Mouse (Mus musculus): ENCODE results near the gene Mas1. TPM values are rescaled to one million over a fixed set of nuclear protein-coding genes. Genes with fewer than 3 reads are reported as not detected.
"Not testable (repeated sequence)": the region's sequence is repeated elsewhere in the genome, so short reads cannot be mapped to it uniquely, and the experiment has no call there.

The Mas1 gene
- polyA plus RNA-seq, 1 experiment from 2014 or later: 1.3 TPM

DNA sequence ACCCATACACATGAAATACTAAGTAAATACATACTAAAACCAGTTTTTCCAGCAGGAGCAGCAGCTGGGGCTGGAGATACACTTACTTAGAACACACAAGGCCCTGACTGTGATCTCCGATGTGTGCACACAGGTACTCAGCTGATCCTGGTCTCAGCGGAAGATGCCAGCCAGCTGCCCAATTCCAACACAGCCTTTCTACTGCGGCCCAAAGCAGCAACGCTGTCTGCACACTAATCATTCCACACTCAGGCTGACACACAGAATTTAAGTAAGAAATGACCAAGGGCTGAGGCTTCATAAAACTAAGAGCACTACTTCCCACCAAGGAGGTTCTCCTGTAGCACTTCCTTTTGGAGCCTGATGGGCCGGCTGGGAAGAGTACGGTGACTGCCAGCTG, 34.3 kb upstream of the Mas1 start:
- no peaks in the 10 kb centered on the region for H3K9me3 ChIP-seq
- no peak overlapping the region for H3K4me3 ChIP-seq
- ATAC-seq (ENCODE audit: insufficient number of reproducible peaks, insufficient read depth, low FRiP score, low TSS enrichment): no peak
- no peak overlapping the region for H3K27ac ChIP-seq
- 0 out of 2 replicates have a peak, but pooled peaks cover 8% of the 10 kb centered on the region for H3K4me1 ChIP-seq
- H3K4me2 ChIP-seq (replicated peaks): no peak overlapping the region
- WGBS: 94% methylated on average over 6 of the region's 6 CpGs
- H3K9ac ChIP-seq: no peak overlapping the region
- H3K27me3 ChIP-seq: no peaks in the 10 kb centered on the region
- H3K36me3 ChIP-seq: peaks cover 23% of the 10 kb centered on the region

- H3K27ac ChIP-seq: peak overlapping the region; percentile 76
- not testable (repeated sequence) for H3K9ac ChIP-seq; ATAC-seq (ENCODE audit: insufficient number of reproducible peaks, insufficient read depth, low FRiP score, low TSS enrichment); H3K9me3 ChIP-seq; H3K4me1 ChIP-seq; H3K4me3 ChIP-seq; H3K4me2 ChIP-seq (replicated peaks); H3K27me3 ChIP-seq
- WGBS: 28% methylated on average over 2 of the region's 2 CpGs
- peaks cover 12% of the 10 kb centered on the region for H3K36me3 ChIP-seq
Measured at GRCm38 (mm10) chr17:12898607-12899006, 30.7 kb upstream of the Mas1 start.

DNA sequence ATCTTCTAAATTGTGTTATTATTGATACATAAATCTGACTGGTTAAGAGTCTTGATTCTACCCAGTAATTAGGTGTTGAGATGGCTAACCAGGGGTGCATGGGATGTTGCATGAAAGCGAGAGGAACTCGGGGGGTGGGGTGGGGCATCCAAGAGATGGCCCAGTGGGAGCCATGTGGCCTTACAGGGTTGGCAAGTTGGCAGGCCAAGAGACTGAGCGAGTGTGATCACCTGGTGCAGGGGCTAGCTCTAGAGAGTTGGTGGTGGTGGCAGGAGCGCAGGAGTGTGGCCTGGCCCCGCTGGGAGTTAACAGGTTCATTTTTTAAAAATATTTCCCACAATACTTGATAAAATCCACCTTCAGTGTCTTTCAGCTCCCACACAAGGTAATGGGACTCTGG, 29.7 kb upstream of the Mas1 start:
- peak overlapping the region; percentile 73; the same call in 1 of the 2 replicates for H3K27ac ChIP-seq
- 82% methylated on average over 5 of the region's 5 CpGs for WGBS
- no peak for ATAC-seq (ENCODE audit: insufficient number of reproducible peaks, insufficient read depth, low FRiP score, low TSS enrichment)

DNA sequence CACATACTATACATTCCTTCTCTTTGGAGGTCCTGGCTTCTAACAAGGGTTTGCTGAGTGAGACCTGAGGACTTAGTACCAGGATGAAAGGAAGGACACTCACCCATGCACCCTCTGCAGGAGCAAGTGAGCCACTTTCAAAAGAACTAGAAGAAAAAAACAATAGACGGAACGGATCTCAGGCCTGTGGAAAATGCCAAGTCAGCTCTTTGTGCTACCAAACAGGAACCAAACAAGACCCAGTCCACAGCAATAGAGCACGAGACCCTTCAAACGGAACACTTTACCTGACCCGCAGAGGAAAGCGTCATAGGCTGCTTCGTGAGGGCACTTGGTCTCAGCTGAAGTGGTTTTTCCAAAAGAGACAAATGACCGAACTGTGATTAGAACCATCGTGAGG, 24.1 kb upstream of the Mas1 start:
- H3K9ac ChIP-seq: no peak overlapping the region
- no peak for ATAC-seq (ENCODE audit: insufficient number of reproducible peaks, insufficient read depth, low FRiP score, low TSS enrichment)
- H3K9me3 ChIP-seq: no peaks in the 10 kb centered on the region
- no peaks in the 10 kb centered on the region for H3K4me1 ChIP-seq
- WGBS: 89% methylated on average over 9 of the region's 9 CpGs
- H3K36me3 ChIP-seq: peaks cover 16% of the 10 kb centered on the region; the same call in 1 of the 2 replicates
- no peak overlapping the region for H3K4me3 ChIP-seq
- H3K27me3 ChIP-seq: no peaks in the 10 kb centered on the region
- no peak overlapping the region for H3K27ac ChIP-seq
- H3K4me2 ChIP-seq (replicated peaks): no peak overlapping the region

More for the DNA sequence above, 29.7 kb upstream of the Mas1 start:
- Histone ChIP-seq H3K4me2 (replicated peaks) (no peak overlapping the region), H3K9ac (no peak overlapping the region), H3K4me3 (no peak overlapping the region), H3K36me3 (peaks cover 7% of the 10 kb centered on the region), H3K9me3 (no peaks in the 10 kb centered on the region), H3K27me3 (no peaks in the 10 kb centered on the region), H3K4me1 (no peaks in the 10 kb centered on the region)

GRCm38 (mm10) chr17:12891054-12891453, 23.1 kb upstream of the Mas1 start:
- no peak overlapping the region for H3K4me3 ChIP-seq
- H3K9me3 ChIP-seq: no peaks in the 10 kb centered on the region
- no peaks in the 10 kb centered on the region for H3K4me1 ChIP-seq
- no peak overlapping the region for H3K4me2 ChIP-seq (replicated peaks)
- no peak overlapping the region for H3K9ac ChIP-seq
- peaks cover 16% of the 10 kb centered on the region; the same call in 1 of the 2 replicates for H3K36me3 ChIP-seq
- 91% methylated on average over 4 of the region's 4 CpGs for WGBS
- no peaks in the 10 kb centered on the region for H3K27me3 ChIP-seq
- no peak overlapping the region for H3K27ac ChIP-seq
- ATAC-seq (ENCODE audit: insufficient number of reproducible peaks, insufficient read depth, low FRiP score, low TSS enrichment): no peak

GRCm38 (mm10) chr17:12887021-12887775, 19.3 kb upstream of the Mas1 start:
- no peak for ATAC-seq (ENCODE audit: insufficient number of reproducible peaks, insufficient read depth, low FRiP score, low TSS enrichment)
- Histone ChIP-seq H3K27ac (no peak overlapping the region), H3K27me3 (no peaks in the 10 kb centered on the region), H3K36me3 (peaks cover 16% of the 10 kb centered on the region; the same call in 1 of the 2 replicates), H3K9me3 (no peaks in the 10 kb centered on the region), H3K4me3 (no peak overlapping the region), H3K4me1 (no peaks in the 10 kb centered on the region), H3K9ac (no peak overlapping the region), H3K4me2 (replicated peaks) (no peak overlapping the region)
- 78% methylated on average over 15 of the region's 15 CpGs for WGBS

GRCm38 (mm10) chr17:12886620-12887019, 18.7 kb upstream of the Mas1 start:
- Histone ChIP-seq H3K4me1 (no peaks in the 10 kb centered on the region), H3K27me3 (no peaks in the 10 kb centered on the region), H3K27ac (no peak overlapping the region), H3K9me3 (no peaks in the 10 kb centered on the region), H3K4me3 (no peak overlapping the region), H3K4me2 (replicated peaks) (no peak overlapping the region), H3K9ac (no peak overlapping the region), H3K36me3 (peaks cover 12% of the 10 kb centered on the region; the same call in 1 of the 2 replicates)
- WGBS: 37% methylated on average over 6 of the region's 6 CpGs
- ATAC-seq (ENCODE audit: insufficient number of reproducible peaks, insufficient read depth, low FRiP score, low TSS enrichment): no peak

DNA sequence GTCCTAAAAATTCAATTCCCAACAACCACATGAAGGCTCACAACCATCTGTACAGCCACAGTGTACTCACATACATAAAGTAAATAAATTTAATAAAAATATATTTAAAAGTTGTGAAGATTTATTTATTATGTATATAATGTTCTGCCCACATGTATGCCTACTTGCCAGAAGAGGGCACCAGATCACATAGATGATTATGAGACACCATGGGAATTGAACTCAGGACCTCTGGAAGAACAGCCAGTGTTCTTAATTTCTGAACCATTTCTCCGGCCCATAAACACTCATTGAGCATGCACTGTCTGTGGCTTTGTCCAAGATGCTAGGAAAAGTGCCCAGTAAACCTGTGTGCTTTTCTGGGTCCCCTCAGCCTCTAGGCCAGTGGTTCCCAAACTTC, 13.3 kb upstream of the Mas1 start:
- no peak overlapping the region for H3K9ac ChIP-seq
- H3K9me3 ChIP-seq: no peaks in the 10 kb centered on the region
- H3K36me3 ChIP-seq: no peaks in the 10 kb centered on the region
- ATAC-seq (ENCODE audit: insufficient number of reproducible peaks, insufficient read depth, low FRiP score, low TSS enrichment): no peak
- no peak overlapping the region for H3K27ac ChIP-seq
- H3K4me2 ChIP-seq (replicated peaks): no peak overlapping the region
- no peaks in the 10 kb centered on the region for H3K4me1 ChIP-seq
- H3K4me3 ChIP-seq: no peak overlapping the region
- H3K27me3 ChIP-seq: no peaks in the 10 kb centered on the region
- WGBS: 81% methylated on average over 1 of the region's 1 CpGs

DNA sequence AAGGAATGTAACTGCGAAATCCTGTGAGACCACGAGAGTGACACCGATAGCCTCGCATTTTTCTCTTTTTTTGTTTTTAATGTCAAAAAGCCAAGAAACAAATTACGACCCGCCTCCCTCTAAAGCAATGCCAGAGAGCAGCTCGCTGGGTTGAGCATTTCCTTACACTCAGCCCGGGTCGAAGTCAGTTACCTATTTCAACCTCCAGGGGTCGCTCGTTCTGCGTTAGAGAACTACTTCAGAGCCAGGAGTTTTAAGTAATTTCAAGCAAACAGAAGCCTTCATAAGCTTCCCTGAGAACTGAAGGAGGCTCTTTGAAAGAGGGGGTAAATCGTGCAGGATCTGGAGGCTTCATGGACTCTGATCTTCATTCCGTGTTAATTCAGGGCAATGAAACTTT, 12.2 kb upstream of the Mas1 start:
- H3K27me3 ChIP-seq: no peaks in the 10 kb centered on the region
- 0 out of 2 replicates have a peak, but pooled peaks have one; percentile 35 for ATAC-seq (ENCODE audit: insufficient number of reproducible peaks, insufficient read depth, low FRiP score, low TSS enrichment)
- no peaks in the 10 kb centered on the region for H3K36me3 ChIP-seq
- H3K4me1 ChIP-seq: no peaks in the 10 kb centered on the region
- no peaks in the 10 kb centered on the region for H3K9me3 ChIP-seq
- H3K9ac ChIP-seq: no peak overlapping the region
- no peak overlapping the region for H3K4me3 ChIP-seq
- H3K4me2 ChIP-seq (replicated peaks): peak overlapping the region; percentile 25
- 4% methylated on average over 14 of the region's 14 CpGs for WGBS
- H3K27ac ChIP-seq: no peak overlapping the region

GRCm38 (mm10) chr17:12875734-12876133, 7.8 kb upstream of the Mas1 start, which contains the start of gene Mrgprh:
Mrgprh (plus strand) TSS chr17:12876034.
- WGBS: 78% methylated on average over 5 of the region's 5 CpGs
- no peak within 1 kb of the TSS for H3K4me2 ChIP-seq (replicated peaks)
- no peaks in the 10 kb centered on the region for H3K36me3 ChIP-seq
- no peaks in the 10 kb centered on the region for H3K9me3 ChIP-seq
- H3K4me1 ChIP-seq: peaks cover 16% of the 10 kb centered on the region
- no peak within 1 kb of the TSS for H3K9ac ChIP-seq
- no peaks in the 10 kb centered on the region for H3K27me3 ChIP-seq
- H3K27ac ChIP-seq: no peak within 1 kb of the TSS
- no peak within 1 kb of the TSS for H3K4me3 ChIP-seq
- ATAC-seq (ENCODE audit: insufficient number of reproducible peaks, insufficient read depth, low FRiP score, low TSS enrichment): no peak

DNA sequence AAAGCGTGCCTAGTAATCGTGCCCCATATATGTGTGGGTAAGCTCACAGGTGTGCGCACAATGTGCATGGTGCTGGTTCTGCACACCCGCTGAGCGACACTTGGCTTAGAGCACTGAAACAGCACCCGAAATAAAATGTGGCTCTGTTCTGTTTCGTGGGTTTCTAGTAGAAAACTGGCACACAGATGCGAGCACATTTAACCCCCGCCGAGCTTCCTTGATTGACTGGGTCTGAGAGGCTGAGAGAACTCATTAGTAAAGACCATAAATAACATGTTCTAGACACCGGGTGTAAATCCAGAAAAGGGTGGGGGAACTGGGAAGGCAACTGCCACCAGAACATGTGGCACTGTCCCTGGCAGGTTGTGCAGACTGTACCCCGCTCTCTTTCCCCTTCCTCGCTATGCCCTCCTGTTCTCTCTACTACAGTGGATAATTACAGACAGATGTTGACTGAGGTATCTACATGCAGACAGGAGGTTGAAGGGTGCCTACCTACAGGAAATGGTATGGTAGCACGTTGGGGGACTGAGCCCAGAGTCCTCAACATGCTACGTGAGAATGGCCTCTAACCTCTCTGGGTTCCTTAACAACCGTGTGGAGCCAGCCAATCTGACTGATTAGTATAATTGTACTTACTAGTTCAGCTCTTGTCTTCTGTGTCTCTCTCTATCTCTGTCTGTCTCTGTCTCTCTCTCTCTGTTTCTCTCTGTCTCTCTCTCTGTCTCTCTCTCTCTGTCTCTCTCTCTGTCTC, 4.5 kb upstream of the Mas1 start:
- H3K4me2 ChIP-seq (replicated peaks): no peak overlapping the region
- WGBS: 48% methylated on average over 16 of the region's 16 CpGs
- H3K27ac ChIP-seq: no peak overlapping the region
- H3K36me3 ChIP-seq: no peaks in the 10 kb centered on the region
- ATAC-seq (ENCODE audit: insufficient number of reproducible peaks, insufficient read depth, low FRiP score, low TSS enrichment): no peak
- H3K27me3 ChIP-seq: no peaks in the 10 kb centered on the region
- peaks cover 37% of the 10 kb centered on the region for H3K4me1 ChIP-seq
- no peaks in the 10 kb centered on the region for H3K9me3 ChIP-seq
- no peak overlapping the region for H3K9ac ChIP-seq
- H3K4me3 ChIP-seq: no peak overlapping the region

GRCm38 (mm10) chr17:12868640-12869039, 697 bp upstream of the Mas1 start:
- no peaks in the 10 kb centered on the region for H3K9me3 ChIP-seq
- no peak overlapping the region for H3K4me2 ChIP-seq (replicated peaks)
- ATAC-seq (ENCODE audit: insufficient number of reproducible peaks, insufficient read depth, low FRiP score, low TSS enrichment): 0 out of 2 replicates have a peak, but pooled peaks have one; percentile 43
- no peak overlapping the region for H3K4me3 ChIP-seq
- no peaks in the 10 kb centered on the region for H3K27me3 ChIP-seq
- H3K4me1 ChIP-seq: peaks cover 37% of the 10 kb centered on the region
- no peak overlapping the region for H3K9ac ChIP-seq
- peak overlapping the region; percentile 67 for H3K27ac ChIP-seq
- WGBS: 7% methylated on average over 4 of the region's 4 CpGs
- no peaks in the 10 kb centered on the region for H3K36me3 ChIP-seq

Data from embryonic facial prominence, embryonic 12.5 days (tissue).